Mouse (Mus musculus) spleen, adult 2 months (tissue): ENCODE measurements around the gene Btg4. TPM values are rescaled to one million over a fixed set of nuclear protein-coding genes. Genes with fewer than 3 reads are reported as not detected.
"Not testable (repeated sequence)": the region's sequence is repeated elsewhere in the genome, so short reads cannot be mapped to it uniquely, and the experiment has no call there.

Experiments used
- DNase-seq, 2 experiments: peaks; one replicate each; pipeline versions ENCODE4 v3.0.0 to v3.0.0-alpha.2; 2012 to 2021; ENCODE audit warnings: low spot score in 2 of 2, low read depth in 1 of 2
- H3K27ac ChIP-seq: fragments of 200-500 bp; 2 replicates; pipeline ENCODE4 v1.5.1; 2012; ENCODE audit warnings: low read length, inconsistent platforms; ENCODE audit not compliant: insufficient read depth
- H3K27me3 ChIP-seq: fragments of 200-500 bp; 2 replicates; pipeline ENCODE4 v1.6.1; 2012; ENCODE audit warnings: mild to moderate bottlenecking, moderate library complexity, low read length, inconsistent platforms; ENCODE audit not compliant: control insufficient read depth, insufficient read depth
- H3K36me3 ChIP-seq: fragments of 200-500 bp; 2 replicates; pipeline ENCODE4 v1.6.1; 2012; ENCODE audit warnings: mild to moderate bottlenecking, low read length, inconsistent platforms; ENCODE audit not compliant: control insufficient read depth, insufficient read depth
- H3K4me1 ChIP-seq: fragments of 200-500 bp; 2 replicates; pipeline ENCODE4 v1.6.1; 2011; ENCODE audit warnings: inconsistent platforms; ENCODE audit not compliant: control insufficient read depth, insufficient read depth, insufficient read length
- H3K4me3 ChIP-seq: fragments of 200-500 bp; 2 replicates; pipeline ENCODE4 v1.5.1; 2011; ENCODE audit warnings: mild to moderate bottlenecking, inconsistent platforms; ENCODE audit not compliant: insufficient read depth, insufficient read length; ENCODE audit errors: extremely low read depth
- CTCF ChIP-seq: fragments of 200-500 bp; IDR thresholded peaks from 2 replicates; pipeline ENCODE4 v1.5.1; 2011; ENCODE audit warnings: mild to moderate bottlenecking, inconsistent platforms; ENCODE audit not compliant: insufficient read depth, insufficient read length, insufficient replicate concordance; ENCODE audit errors: extremely low read depth
- POLR2A ChIP-seq: fragments of 200-500 bp; IDR thresholded peaks from 2 replicates; pipeline ENCODE4 v1.6.1; 2011; ENCODE audit warnings: low read depth, low read length, inconsistent platforms
- WGBS: fragments of 180-500 bp; shearing (Covaris S2); methylation state at CpG from one replicate; pipeline ENCODE4 v1.1.7; 2018; 5-methylcytosine and 5-hydroxymethylcytosine counted together
- polyA plus RNA-seq: library from polyadenylated mRNA; depleted of rRNA; stranded (reverse); fragments of >200 nt; gene quantifications from 2 replicates; pipeline ENCODE4 v1.2.3, GENCODE M21; 2012

Btg4 gene
- polyA plus RNA-seq, 1 experiment, result not detected

GRCm38 (mm10) chr9:51105751-51106150 lies 45.0 kb downstream of the Btg4 start:
- Histone ChIP-seq H3K27me3 (peaks cover 17% of the 10 kb centered on the region), H3K36me3 (no peaks in the 10 kb centered on the region), H3K27ac (no peak overlapping the region), H3K4me1 (no peaks in the 10 kb centered on the region; the same call in 1 of the 2 replicates), H3K4me3 (no peak overlapping the region)
- 46% methylated on average over 2 of the region's 2 CpGs for WGBS
- TF ChIP-seq CTCF (no peak), POLR2A (no peak)
- DNase-seq, result no peak

DNA sequence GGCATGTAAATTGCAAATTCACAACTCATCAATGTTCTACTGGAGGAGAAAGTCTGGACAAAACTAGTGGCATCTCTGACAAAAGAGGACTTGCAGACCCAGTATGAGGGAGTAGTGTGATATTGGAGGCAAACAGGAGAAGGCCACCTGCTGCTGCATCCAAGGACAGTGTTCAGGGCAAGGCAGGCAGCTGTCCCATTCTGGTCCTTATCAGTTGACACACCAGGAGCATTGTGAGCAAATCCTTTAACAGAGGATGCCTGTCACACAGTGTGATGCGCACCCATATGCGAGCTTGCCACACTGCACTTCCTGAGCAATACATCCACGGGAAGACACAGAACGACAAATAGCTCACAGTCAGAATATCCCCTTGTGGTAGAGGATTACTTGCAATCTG lies 54.1 kb downstream of the Btg4 start:
- no peak for DNase-seq
- H3K27ac ChIP-seq, result no peak overlapping the region
- 75% methylated on average over 4 of the region's 4 CpGs for WGBS
- no peaks in the 10 kb centered on the region for H3K4me1 ChIP-seq
- no peak overlapping the region for H3K4me3 ChIP-seq
- H3K36me3 ChIP-seq, result no peaks in the 10 kb centered on the region
- TF ChIP-seq POLR2A (no peak), CTCF (no peak)
- H3K27me3 ChIP-seq, result no peaks in the 10 kb centered on the region

DNA sequence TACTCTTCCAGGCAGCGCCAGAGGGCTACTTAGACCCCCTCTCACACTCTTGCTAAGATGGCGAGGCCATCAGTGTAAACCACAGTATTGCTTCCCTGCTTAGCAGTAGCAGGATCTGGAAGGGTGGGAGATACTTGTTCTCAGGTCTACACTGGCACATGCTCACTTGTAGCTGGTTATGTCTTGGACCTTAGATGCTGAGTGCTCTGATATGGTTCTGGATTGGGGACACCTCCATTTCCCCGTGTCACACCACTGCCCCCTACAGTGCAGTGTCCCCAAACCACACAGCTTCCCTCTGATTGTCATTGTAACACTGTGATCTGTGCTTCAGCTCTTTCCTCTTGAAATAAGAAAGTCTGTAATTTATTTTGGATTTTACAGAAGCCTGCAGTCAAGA lies 76.3 kb downstream of the Btg4 start:
- H3K27me3 ChIP-seq, result no peaks in the 10 kb centered on the region
- peak; percentile 31; the same call in 1 of the 2 replicates for TF ChIP-seq CTCF
- TF ChIP-seq POLR2A, result no peak
- DNase-seq, result no peak
- no peaks in the 10 kb centered on the region for H3K4me1 ChIP-seq
- WGBS, result 61% methylated on average over 3 of the region's 3 CpGs
- no peaks in the 10 kb centered on the region for H3K36me3 ChIP-seq
- H3K27ac ChIP-seq, result no peak overlapping the region
- no peak overlapping the region for H3K4me3 ChIP-seq

DNA sequence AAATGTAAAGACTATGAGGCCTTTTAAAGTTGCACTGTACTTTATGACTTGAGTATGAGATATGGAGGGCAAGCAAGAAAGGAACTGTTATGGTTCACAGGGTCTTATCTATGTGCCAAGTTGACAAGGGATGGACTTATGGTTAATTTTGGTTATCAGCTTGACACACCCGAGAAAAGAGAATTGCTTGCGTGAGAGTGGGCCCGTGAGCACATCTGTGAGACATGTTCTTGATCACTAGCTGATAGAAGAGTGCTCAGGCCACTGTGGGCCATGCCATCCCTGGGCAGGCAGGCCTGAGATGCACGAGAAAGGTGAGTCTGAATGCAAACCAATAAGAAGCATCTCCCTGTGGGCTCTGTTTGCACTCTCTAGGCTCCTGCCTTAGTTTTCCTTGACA lies 76.7 kb downstream of the Btg4 start:
- H3K4me1 ChIP-seq, result no peaks in the 10 kb centered on the region
- H3K27me3 ChIP-seq, result no peaks in the 10 kb centered on the region
- H3K36me3 ChIP-seq, result no peaks in the 10 kb centered on the region
- no peak overlapping the region for H3K4me3 ChIP-seq
- WGBS, result 76% methylated on average over 4 of the region's 4 CpGs
- no peak overlapping the region for H3K27ac ChIP-seq
- no peak for DNase-seq
- TF ChIP-seq CTCF (no peak), POLR2A (no peak)

- H3K4me1 ChIP-seq, result no peaks in the 10 kb centered on the region
- H3K36me3 ChIP-seq, result no peaks in the 10 kb centered on the region
- H3K27me3 ChIP-seq, result no peaks in the 10 kb centered on the region
- WGBS, result 82% methylated on average over 1 of the region's 1 CpGs
- no peak overlapping the region for H3K27ac ChIP-seq
- TF ChIP-seq POLR2A (no peak), CTCF (no peak)
- H3K4me3 ChIP-seq, result no peak overlapping the region
- no peak for DNase-seq
Observed at GRCm38 (mm10) chr9:51137836-51138235, 77.1 kb downstream of the Btg4 start.

DNA sequence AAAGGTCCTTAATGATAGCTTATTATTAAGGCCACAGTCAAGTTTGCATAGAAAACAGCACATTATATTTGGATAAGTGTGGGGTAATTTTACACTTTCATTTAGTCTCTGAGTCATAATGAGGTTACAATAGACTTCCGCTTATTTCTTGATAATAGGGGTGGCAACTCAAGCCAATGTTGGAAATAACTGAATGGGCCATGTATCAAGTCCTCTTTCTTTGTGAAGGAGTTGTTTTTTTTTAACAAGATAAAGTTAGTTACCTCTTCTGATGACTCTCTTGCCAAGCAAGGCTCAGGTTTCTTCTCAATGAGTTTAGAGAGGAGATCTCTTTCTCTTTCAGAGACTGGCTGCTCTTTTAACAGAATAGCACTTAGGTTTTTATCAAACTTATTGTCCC lies 77.6 kb downstream of the Btg4 start:
- H3K4me3 ChIP-seq, result no peak overlapping the region
- H3K27me3 ChIP-seq, result no peaks in the 10 kb centered on the region
- H3K4me1 ChIP-seq, result no peaks in the 10 kb centered on the region
- TF ChIP-seq POLR2A (no peak), CTCF (no peak)
- H3K36me3 ChIP-seq, result no peaks in the 10 kb centered on the region
- 88% methylated on average over 1 of the region's 1 CpGs for WGBS
- H3K27ac ChIP-seq, result no peak overlapping the region
- no peak for DNase-seq

DNA sequence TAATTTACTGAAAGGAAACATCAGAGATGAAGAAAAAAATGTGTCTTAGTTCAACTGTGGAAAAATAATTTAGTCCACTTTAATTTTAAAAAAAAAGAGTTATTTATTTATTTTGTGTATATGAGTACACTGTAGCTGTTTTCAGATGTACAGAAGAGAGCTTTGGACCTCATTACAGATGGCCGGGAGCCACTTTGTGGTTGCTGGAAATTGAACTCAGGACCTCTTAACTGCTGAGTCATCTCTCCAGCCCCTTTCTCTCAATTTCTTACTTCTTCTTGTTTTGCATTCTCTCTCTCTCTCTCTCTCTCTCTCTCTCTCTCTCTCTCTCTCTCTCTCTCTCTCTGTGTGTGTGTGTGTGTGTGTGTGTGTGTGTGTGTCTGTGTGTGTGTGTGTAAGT lies 78.7 kb downstream of the Btg4 start:
- not testable (repeated sequence) for DNase-seq, H3K4me3 ChIP-seq, H3K36me3 ChIP-seq, H3K27ac ChIP-seq, H3K27me3 ChIP-seq, H3K4me1 ChIP-seq
- 58% methylated on average over 1 of the region's 1 CpGs for WGBS

DNA sequence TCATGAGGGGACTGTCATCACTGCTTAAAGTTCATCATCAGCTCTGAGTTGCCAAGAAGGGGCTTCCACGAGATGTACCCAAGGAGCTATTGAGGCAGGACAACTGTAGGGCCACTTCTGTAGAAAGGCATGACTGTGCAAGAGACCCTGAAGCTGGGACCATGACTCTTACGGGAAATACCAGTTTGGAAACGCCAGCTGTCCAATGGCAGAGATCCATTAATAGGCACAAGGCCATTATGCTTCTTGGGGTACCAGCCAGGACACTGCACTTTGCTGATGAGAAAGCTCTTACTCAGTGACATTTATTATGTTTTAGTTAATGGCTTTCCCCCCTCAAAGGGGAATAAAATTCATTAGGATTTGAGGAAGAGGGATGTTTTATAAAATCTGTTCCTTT lies 80.0 kb downstream of the Btg4 start:
- H3K27ac ChIP-seq, result no peak overlapping the region
- no peaks in the 10 kb centered on the region for H3K4me1 ChIP-seq
- no peak for TF ChIP-seq CTCF
- no peak for TF ChIP-seq POLR2A
- no peaks in the 10 kb centered on the region for H3K36me3 ChIP-seq
- H3K27me3 ChIP-seq, result no peaks in the 10 kb centered on the region
- H3K4me3 ChIP-seq, result no peak overlapping the region
- no peak for DNase-seq
- 89% methylated on average over 3 of the region's 3 CpGs for WGBS
